Mouse (Mus musculus) thymus, adult 2 months (tissue): ENCODE results near the gene Cnn2.

Experiments
- CTCF ChIP-seq: fragments of 200-500 bp; IDR thresholded peaks from 2 replicates; pipeline ENCODE4 v1.5.1; 2012; ENCODE audit warnings: mild to moderate bottlenecking, control low read depth, low read length, moderate library complexity, borderline replicate concordance; ENCODE audit not compliant: control insufficient read depth, poor library complexity, insufficient read depth; ENCODE audit errors: extremely low read depth
- POLR2A ChIP-seq: fragments of 200-500 bp; IDR thresholded peaks from 2 replicates; pipeline ENCODE4 v1.6.1; 2012; ENCODE audit warnings: mild to moderate bottlenecking, low read length, control low read depth, moderate library complexity; ENCODE audit not compliant: control insufficient read depth, poor library complexity, insufficient read depth; ENCODE audit errors: extremely low read depth

- no peak for TF ChIP-seq POLR2A
- TF ChIP-seq CTCF: no peak
Measured at GRCm38 (mm10) chr10:79985334-79986231, 2.8 kb upstream of the Cnn2 start.
